Mouse (Mus musculus): ENCODE results near the gene Cops6.

Cops6 gene

DNA sequence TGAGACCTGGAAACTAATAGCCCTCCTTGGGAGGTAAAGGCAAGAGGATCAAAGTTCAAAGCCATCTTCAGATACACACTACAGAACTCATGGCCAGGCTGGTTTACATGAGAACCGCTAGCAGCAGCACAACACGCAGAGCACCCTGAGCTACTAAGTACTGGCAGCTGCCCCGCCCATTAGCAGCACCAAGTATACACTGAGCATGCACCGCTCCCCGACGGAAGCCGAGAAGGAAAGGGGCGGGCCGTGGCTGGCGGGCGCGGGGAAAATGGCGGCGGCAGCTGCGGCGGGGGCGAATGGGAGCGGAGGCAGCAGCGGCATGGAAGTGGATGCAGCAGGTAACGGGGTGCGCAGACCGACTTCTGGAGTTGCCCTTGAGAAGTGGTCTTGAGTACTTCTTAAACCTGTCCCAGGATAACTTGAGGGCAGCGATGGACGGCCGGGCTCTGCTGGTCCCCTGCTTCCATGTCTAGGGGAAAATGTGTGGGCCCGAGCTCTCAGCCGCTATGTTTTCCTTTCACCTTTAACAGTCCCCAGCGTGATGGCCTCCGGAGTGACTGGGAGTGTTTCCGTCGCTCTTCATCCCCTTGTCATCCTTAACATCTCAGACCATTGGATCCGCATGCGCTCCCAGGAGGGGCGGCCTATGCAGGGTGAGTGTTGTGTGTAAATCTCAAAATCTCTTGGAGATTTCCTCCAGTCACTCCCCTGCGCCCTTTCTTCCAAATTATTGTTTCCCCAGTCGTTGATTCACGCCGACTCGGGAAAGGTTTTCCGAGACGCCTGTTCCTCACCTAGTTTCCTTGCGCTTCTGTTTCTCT lies at the start of gene Cops6:
TSS of gene Cops6 (plus strand) at position 230 of the 824 bp plus-strand sequence.
- peak; percentile 93 for DNase-seq

DNA sequence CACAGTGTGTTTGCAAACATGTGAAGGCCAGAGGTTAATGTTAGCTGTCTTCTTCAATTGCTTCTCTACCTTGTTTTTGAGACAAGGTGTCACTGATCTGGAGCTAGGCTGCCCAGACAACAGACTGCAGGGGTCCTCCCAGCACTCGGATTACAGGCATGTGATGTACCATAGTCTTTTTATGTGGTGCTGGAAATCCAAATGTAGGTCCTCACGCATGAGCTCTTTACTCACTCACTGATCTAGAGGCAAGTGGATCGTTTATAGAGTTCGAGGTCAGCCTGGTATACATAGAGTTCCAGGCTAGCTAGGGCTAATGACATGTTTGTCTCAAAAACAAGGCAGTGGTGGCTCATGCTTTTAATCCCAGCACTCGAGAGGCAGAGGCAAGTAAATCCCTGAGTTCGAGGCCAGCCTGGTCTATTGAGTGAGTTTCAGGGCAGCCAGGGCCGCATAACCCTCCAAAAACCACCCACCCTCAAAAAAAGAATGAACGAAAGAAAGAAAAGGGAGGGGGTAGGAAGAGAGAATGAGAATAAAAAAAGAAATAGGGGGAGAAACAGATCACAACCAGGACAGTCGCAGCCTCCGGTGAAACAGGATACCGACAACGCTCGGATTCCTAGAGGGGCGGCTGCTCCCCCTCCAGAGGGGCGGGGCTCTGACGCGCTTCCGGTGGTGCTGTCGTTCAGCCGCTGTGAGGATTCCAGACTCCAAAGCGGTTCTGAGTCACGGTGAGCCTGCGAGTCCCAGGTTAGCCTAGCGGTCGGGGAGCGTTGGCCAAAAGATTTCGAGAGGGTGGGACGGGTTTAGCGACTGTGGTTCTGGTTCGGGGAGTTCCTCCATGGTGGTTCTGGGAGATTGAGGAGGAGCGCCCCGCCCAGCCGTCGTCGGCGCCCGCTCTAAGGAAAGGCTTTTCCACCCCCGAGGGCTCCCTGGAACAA lies 44.3 kb upstream of the Cops6 start, which contains the start of gene Zscan21:
TSS of gene Zscan21 (plus strand) at position 649 of the 944 bp plus-strand sequence.
- DNase-seq: peak; percentile 85

DNA sequence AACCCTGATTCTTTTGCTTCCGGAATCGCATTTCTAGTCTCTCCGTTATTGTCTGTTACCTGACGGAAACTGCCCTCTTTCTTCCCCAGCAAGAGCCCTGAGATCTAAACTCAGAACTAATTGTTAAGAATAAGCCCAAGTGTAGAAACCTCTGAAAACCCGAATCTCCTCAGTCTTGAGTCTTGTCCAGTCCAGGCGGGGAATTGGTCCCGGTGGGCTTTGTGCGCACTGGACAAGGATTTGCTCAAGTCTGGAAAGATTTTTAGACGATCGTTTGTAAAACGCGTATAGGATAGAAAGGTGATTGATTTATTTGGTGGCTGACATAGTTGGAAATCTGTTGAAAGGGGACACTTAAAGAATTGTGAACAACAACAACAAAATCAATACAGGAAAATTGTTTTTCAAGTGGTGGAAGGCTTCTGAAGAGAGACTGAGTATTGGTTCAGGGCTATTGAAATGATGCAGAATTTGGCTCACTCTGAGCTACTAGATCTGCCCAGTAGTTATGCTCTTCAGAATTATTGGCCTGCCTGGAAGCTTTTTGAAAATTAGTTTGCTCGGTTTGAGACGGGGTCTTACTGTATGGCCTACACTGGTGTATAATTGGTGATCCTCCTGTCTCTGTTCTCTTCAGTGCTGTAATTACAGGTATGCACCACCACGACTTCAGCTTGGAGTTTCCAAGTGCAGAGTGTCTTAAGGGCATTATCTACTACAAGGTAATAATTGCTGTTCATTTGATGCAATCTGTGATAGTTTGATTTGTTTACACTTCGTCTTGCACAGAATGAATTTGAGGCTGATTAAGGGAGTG lies 43.5 kb upstream of the Cops6 start:
- peak; percentile 9 for DNase-seq

DNA sequence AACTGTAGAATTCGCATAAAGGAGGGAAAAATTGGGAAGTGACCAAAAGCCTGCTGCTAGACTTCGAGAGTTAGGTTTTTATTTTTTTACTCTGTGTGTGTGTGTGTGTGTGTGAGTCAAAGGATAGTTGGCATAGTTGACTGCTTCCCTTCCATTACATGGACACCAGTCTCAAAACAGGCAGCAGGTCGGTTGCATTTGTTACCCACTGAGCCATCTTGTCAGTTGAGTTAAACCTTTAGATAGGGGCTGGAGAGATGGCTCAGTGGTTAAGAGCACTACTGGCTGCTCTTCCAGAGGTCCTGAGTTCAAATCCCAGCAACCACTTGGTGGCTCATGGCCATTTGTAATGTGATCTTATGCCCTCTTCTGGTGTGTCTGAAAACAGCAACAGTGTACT lies 42.8 kb upstream of the Cops6 start:
- DNase-seq: peak; percentile 6

DNA sequence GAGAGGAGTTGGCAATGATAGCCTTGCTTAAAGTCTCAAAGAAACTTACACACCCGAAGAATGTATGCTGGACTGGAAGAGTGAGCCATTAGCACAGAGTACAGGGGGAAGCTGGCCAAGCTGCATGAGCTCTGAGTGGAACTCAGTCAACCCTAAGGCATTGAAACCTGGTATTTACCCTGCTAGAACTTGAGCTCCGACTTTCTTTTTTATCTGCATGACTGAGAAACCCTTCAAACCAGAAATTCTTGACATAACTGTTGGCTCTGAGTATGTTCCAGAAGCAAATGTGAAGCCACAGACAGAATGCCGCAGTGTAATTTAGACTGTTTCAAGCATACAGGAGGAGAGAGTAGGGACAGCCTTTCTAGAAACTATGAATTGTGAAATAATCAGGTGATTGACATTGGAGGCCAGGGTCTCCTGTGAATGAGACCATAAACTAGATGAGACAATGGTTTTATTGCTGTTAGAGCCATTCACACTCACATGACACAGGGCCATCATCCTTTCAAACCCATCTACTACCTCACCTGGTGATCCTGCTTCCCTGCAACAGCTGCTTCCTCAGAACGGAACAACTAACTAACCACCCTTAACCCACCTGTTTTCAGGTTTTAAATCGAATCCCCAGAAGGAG lies 28.3 kb upstream of the Cops6 start:
- no peak for DNase-seq

DNA sequence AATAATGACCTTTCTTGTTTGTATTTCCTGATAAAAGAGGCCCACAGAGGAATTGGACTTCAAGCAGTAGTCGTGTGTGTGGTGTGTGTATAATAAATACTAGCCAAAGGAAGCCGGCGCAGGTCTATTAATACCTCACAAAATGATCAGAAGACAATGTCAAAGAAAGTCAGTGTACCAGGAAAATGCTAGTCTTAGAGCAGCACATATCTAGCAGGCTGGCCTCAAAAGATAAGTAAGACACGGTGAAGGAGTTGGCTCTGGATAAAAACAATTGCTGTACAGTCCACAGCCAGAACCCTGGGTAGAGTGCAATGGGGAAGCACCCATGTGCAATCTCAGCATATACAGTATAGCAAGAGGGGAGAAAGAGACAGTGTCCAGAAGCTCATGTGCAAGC lies 23.6 kb upstream of the Cops6 start:
- no peak for DNase-seq

DNA sequence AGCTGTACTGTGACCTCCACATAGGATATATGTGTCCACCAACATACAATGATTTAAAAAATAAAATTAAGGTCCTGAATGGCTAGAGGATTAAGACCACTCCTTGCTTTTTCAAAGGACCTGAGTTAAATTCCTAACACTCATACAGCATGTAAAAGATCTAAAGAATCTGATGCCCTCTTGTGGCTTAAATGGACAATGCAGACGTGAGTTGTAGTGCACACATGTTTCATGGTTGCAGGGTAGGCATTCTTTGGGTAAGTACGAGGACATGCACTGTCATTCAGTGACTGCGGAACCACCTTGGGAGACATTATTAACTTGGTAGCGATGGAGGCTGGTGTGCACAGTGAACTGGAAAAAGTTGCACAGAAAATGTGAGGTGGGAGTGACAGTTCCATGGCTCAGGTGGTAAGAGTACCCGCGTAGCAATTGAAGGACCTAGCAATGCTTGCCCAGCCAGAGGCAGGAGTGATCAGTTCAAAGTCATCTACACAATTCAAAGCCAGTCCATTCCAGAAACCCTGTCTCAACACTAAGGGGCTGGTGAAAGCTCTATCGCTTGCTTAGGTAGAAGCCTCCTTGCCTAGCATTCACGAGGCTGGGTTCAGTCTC lies 22.8 kb upstream of the Cops6 start:
- DNase-seq: peak; percentile 27

DNA sequence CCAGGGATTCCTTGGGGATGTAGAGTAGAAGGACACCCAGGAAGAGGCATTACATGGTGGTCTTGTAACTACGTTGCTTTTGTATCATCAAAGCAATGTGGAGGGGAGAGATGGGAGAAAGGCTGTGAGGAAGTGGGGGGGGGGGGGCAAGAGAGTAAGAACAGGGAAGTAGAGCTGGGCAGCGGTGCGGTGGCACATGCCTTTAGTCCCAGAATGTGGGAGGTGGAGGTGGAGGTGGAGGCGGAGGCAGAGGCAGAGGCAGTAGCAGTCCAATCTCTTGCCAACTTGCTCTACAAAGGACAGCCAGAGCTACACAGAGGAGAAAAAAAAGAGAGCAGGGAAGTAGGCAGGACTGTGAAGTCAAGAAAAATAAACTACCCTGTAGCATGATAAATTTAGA lies 22.3 kb upstream of the Cops6 start:
- DNase-seq: no peak

DNA sequence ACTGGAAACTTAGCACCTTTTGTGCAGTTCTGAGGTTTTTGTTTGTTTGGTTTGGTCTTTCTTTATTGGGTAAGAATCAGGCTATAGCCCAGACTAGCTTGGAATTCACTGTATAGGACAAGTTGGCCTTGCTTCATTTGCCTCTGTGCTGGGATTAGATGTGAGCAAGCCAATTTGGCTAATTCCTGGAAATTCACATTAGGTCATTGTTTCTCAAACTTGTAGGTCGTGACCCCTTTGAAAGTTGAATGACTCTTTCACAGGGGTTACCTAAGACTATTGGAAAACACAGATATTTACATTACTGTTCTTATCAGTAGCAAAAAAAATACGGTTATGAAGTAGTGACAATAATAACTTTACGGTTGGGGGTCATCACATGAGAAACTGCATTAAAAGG lies 6.5 kb upstream of the Cops6 start:
- DNase-seq: peak; percentile 22

DNA sequence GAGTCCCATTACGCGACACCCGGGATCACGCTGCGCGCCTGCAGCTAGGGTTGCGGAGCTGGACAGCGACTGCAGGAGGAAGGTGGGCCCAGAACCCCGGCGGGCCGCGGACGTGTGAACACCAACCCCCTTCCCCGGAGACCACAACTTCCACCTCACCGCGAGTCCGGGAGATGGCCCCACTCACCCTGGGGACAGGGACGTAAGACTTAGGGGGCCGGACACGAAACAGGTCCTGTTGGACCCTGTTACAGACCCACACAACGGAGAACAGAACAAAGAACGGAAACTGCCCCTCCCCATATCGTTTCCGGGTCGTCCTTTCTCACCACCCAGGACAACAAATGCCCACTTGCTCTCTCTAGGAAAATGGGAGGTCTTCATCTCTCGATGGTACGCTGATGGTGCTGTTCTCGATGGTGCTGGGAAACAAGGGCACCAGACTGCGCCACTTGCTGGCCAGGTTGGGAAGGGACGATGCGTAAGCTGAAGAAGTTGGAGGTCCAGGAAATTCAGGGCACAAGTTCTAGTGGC lies 5.4 kb upstream of the Cops6 start, which contains the start of gene Zfp113:
TSS of gene Zfp113 (minus strand) at position 302 of the 534 bp plus-strand sequence.
- peak; percentile 96 for DNase-seq

DNA sequence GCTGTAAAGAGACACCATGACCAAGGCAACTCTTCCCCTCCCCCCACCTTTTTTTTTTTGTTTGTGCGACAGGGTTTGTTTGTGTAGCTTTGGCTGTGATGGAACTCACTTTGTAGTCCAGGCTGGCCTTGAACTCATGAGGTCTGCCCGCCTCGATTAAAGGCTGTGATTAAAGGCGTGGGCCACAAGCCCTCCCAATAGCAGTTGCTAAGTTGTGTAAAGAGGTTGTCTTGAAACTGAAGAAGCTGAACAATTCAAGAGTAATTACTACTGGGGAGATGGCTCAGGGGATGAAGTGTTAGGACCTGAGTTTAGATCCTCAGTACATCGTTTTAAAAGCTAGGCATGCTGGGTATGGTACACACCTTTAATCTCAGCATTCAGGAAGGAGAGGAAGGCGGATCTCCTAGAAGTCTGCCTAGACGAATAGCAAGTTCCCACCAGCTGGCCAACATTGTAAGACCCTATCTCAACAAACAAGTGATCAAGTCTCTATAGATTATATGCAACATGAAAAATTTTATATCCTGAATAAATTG lies 578 bp upstream of the Cops6 start:
- peak; percentile 45 for DNase-seq

DNA sequence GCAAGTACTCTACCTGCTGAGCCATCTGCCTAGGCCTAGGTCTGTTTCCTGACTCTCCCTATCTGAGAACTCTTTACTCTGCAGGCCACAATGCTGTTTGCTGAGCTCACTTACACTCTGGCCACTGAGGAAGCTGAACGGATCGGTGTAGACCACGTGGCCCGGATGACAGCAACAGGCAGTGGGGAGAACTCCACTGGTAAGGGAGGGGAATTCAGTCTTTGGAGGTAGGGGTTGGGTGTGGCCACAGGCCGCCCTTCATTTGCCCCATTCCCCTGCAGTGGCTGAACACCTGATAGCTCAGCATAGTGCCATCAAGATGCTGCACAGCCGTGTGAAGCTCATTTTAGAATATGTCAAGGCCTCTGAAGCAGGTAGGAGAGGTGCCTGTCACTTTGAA lies 2.2 kb downstream of the Cops6 start:
- DNase-seq: peak; percentile 25

DNA sequence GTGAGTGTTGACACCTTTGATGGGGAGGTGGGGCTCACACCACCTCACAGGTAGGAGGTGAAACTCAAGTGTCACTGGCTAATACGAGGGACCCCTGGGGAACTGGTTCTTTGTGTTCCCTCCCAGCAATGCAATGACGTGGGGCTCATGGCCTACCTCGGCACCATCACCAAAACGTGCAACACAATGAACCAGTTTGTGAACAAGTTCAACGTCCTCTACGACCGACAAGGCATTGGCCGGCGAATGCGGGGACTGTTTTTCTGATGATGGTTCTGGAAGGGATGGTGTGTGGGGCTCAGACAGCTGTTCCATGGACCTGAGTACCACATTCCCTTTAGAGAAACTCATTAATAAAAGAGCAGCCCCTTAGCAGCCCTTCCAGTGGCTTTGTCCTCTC lies 2.7 kb downstream of the Cops6 start:
- peak; percentile 23 for DNase-seq

DNA sequence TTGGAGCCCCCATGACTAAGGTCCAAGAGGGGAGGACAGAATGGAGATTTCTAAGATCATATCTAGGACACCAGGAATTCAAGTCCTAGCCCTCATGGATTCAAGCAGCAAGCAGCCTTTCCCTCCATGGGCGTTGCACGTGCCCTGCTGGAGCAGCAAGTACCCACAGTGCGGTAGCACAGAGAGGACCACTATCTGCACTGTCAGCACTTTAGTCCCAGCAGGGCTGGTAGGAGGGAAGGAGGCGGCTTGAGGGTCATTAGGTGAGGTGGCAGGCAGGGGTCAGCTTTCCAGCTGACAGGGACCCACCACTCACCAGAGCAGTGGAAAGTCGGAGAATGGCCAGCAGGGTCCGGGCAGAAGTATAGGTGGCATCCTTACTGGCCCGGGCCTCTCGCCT lies 4.7 kb downstream of the Cops6 start:
- peak; percentile 25 for DNase-seq

DNA sequence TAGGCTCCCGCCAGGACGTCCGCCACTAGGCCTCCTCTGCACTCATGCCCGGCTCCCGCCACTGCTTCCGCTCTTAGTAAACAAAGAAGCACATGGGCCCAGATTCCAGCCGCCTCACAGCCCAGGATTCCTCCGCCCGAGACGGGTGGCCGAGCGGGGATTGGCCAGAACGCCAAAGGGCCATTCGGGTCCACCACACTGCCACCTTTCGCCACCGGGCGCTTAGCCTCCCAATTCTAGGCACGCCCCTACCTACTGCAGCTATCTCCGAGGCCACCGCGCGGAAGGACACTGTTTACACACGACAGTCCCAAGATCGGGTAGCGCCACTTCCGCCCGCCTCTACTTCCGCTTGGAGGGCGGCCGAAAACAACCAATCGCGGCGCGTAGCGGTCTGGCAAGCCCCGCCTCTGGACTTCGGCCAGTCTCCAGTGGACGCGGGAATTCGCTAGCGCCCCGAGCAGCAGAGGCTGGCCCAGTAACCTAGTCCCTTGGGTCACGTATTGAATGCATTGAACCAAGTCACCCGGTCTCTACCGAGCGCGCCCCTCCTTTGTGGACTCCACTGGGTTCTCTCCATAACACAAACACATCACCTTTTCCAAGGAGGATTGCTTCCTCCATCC lies 10.2 kb downstream of the Cops6 start:
- peak; percentile 96 for DNase-seq

DNA sequence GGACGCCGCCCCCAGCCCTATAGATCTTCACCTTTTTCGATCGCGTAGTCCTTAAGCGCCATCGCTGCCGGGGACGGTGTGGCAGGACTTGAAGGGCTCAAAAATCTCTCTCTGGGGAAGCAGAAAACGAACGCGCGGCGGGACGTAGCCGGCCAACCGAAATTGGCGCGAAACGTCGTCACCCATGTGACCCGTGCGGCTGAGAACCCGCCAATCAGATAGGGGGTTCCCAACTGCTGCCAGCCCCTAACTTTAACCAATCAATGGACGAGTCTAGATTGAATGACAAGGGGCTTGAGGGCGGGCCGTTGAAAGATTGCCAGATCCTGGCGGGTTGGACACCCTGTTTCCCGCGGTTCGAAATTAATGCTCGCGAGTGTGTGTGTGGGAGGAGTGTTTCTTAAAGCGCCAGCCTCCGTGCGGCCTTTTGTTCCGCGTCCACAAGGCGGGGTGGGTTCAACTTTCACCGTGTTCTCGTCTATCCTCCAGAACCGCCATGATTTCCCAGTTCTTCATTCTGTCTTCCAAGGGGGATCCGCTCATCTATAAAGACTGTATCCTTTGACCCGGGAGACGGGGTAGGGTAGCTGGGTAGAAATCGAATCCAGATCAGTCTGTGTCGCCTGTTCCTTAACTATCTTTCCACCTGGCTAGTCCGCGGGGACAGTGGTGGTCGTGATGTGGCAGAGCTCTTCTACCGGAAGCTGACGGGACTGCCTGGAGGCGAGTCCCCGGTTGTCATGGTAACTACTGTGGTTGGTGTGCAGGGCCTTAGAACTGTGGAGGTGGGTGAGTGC lies 11.0 kb downstream of the Cops6 start, which contains the start of the genes Ap4m1 and Mcm7:
TSS of gene Ap4m1 (plus strand) at position 308 of the 797 bp plus-strand sequence.
TSS of gene Mcm7 (minus strand) at position 728 of the 797 bp plus-strand sequence.
- peak; percentile 99 for DNase-seq

DNA sequence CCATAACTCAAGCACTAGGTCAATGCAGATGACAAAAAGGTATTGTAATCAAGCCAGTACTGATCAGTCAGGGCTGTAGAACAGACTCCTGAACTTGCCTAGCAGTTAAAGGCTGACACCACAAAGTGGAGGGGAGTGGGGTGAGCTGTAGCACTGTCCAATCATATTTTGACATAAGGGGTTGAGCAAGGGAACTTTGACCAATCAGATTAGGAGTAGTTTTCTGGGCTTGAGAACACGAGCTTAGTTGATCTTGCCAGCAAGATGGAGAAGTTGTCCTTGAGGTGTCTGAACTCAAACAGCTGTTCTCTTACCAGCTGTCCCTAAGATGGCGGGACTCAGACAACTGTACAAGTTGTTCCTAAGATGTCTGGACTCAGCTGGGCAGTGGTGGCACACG lies 12.3 kb downstream of the Cops6 start:
- DNase-seq: no peak

DNA sequence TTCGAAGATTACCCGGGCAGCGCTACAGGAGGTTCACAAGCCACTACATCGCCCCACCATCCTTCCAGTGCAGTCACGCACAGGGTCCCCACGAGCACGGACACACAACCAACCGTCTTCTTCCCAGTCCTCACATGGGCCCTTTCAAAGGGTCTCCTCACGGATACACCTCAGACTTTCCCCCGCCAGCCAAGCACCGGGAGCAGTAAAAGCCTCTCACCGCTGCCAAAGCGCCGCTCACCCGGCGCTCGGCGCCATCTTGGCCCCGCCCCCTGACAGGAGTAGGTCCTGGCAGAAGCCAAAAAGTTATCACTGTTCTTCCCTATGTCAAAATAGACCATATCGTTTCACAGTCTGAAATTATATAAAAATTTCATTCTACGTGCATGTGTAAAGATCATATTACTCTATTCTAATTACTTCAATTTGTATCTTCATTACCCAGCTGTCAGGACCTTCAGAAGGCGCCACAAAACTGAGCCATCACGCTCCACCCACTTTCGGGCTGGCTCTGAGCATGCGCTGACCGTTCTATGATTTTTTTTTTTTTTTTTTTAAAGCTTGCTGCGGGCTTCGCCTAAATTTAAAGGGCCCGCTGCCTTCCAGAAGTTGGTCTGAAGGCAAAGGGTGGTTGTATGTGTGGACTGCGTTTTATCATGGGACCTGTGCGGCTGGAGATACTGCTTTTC lies 26.2 kb downstream of the Cops6 start, which contains the start of the genes Taf6 and Cnpy4:
TSS of gene Taf6 (minus strand) at position 502 of the 689 bp plus-strand sequence.
TSS of gene Cnpy4 (plus strand) at position 536 of the 689 bp plus-strand sequence.
- peak; percentile 90 for DNase-seq
